Comparison of ENCODE assay signal across 17 mouse cellular contexts in the genomic region with DNA sequence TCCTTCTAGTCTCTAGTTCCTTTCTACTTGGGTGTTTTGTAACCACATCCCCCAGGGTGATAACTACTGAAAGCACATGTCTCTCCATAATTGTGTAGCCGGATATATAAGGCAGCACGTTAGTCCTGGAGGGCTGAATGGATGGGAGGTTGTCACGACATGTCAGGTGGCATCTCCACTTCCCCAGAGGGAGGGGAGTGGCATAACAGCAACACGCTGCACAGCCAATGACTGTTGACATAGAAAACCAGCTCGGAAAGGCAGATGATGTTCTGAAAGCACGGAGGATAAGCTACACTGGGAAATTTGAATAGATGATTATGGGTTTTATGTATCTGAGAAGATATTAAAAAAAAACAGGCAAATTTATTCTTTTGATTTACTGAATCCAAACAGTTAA.
DNase-seq lines count a peak whose midpoint lies in the region; ATAC-seq and TF ChIP-seq lines count a peak whose summit lies in the region.
"Had no signal": no experiment of that assay in that cellular context is flagged by ENCODE, and none has a peak within 500 bp of the region (broad histone marks: within the 10 kb centered on the region; RNA-seq: fewer than 3 reads in every experiment).

No protein-coding gene starts in this region.

- no peaks in the 10 kb centered on the region for H3K36me3 ChIP-seq in forebrain, embryonic 14.5 days (ENCODE audit: control insufficient read depth, insufficient read depth, low read length)
- no peaks in the 10 kb centered on the region for H3K36me3 ChIP-seq in forebrain, embryonic 13.5 days (ENCODE audit: poor library complexity, severe bottlenecking)
- H3K36me3 ChIP-seq in hindbrain, postnatal 0 days (ENCODE audit: insufficient read depth, low read length) = no peaks in the 10 kb centered on the region
- no peaks in the 10 kb centered on the region for H3K36me3 ChIP-seq in hindbrain, embryonic 10.5 days
- no peaks in the 10 kb centered on the region for H3K36me3 ChIP-seq in neural tube, embryonic 15.5 days
- H3K36me3 ChIP-seq: heart, embryonic 10.5 days had no signal

- no peaks in the 10 kb centered on the region for H3K27me3 ChIP-seq in forebrain, embryonic 14.5 days (replicated peaks; ENCODE audit: control insufficient read depth, insufficient read depth, low read length)
- no peaks in the 10 kb centered on the region for H3K27me3 ChIP-seq in forebrain, embryonic 13.5 days
- no peaks in the 10 kb centered on the region for H3K27me3 ChIP-seq in hindbrain, postnatal 0 days (ENCODE audit: insufficient read depth, low read length)
- no peaks in the 10 kb centered on the region for H3K27me3 ChIP-seq in hindbrain, embryonic 10.5 days (ENCODE audit: insufficient read depth, poor library complexity, severe bottlenecking)
- H3K27me3 ChIP-seq in neural tube, embryonic 15.5 days (replicated peaks) = no peaks in the 10 kb centered on the region

- TF ChIP-seq CTCF in hindbrain, postnatal 0 days (IDR thresholded peaks at IDR 0.05; ENCODE audit: low read depth) = no peak

- H3K4me2 ChIP-seq in forebrain, embryonic 14.5 days (ENCODE audit: low read length) = no peak overlapping the region
- H3K4me2 ChIP-seq in forebrain, embryonic 13.5 days = no peak overlapping the region
- 0 out of 2 replicates have a peak overlapping the region, but pooled peaks have one; percentile 3 for H3K4me2 ChIP-seq in hindbrain, postnatal 0 days (ENCODE audit: low read depth, low read length)
- 0 out of 2 replicates have a peak overlapping the region, but pooled peaks have one; percentile 1 for H3K4me2 ChIP-seq in neural tube, embryonic 15.5 days

- no peaks in the 10 kb centered on the region for H3K9me3 ChIP-seq in forebrain, embryonic 14.5 days (replicated peaks; ENCODE audit: control insufficient read depth, low read length)
- H3K9me3 ChIP-seq in forebrain, embryonic 13.5 days (replicated peaks) = no peaks in the 10 kb centered on the region
- H3K9me3 ChIP-seq in hindbrain, postnatal 0 days (ENCODE audit: low read length) = no peaks in the 10 kb centered on the region
- no peaks in the 10 kb centered on the region for H3K9me3 ChIP-seq in hindbrain, embryonic 10.5 days
- H3K9me3 ChIP-seq in neural tube, embryonic 15.5 days (replicated peaks) = no peaks in the 10 kb centered on the region
- H3K9me3 ChIP-seq: heart, embryonic 10.5 days had no signal

- ATAC-seq in forebrain, embryonic 14.5 days = no peak
- ATAC-seq in forebrain, embryonic 13.5 days = no peak
- ATAC-seq in hindbrain, postnatal 0 days = no peak
- ATAC-seq in neural tube, embryonic 15.5 days (ENCODE audit: low FRiP score) = no peak
- ATAC-seq: intestine, embryonic 16.5 days had no signal

- 0 out of 2 replicates have a peak, but pooled peaks cover 3% of the 10 kb centered on the region for H3K4me1 ChIP-seq in forebrain, embryonic 14.5 days (ENCODE audit: control insufficient read depth, insufficient read depth, low read length)
- peaks cover 18% of the 10 kb centered on the region for H3K4me1 ChIP-seq in forebrain, embryonic 13.5 days
- H3K4me1 ChIP-seq in hindbrain, postnatal 0 days (ENCODE audit: insufficient read depth, low read length) = no peaks in the 10 kb centered on the region
- 0 out of 2 replicates have a peak, but pooled peaks cover under 1% of the 10 kb centered on the region for H3K4me1 ChIP-seq in hindbrain, embryonic 10.5 days (replicated peaks)
- H3K4me1 ChIP-seq in neural tube, embryonic 15.5 days = peaks cover 11% of the 10 kb centered on the region

- peak; percentile 48 for DNase-seq in forebrain, embryonic 14.5 days (ENCODE audit: low spot score)
- DNase-seq in hindbrain, postnatal 0 days (ENCODE audit: low spot score) = no peak
- no peak for DNase-seq in hindbrain, embryonic 10.5 days (ENCODE audit: low spot score)
- no peak for DNase-seq in neural tube, embryonic 10.5 days (ENCODE audit: extremely low spot score, low spot score)
- DNase-seq in ovary, adult 18-20 months (ENCODE audit: low spot score) = no peak
- DNase-seq: adrenal gland, postnatal 10 days; cerebellum, adult 18-20 months; cerebellum, adult 9-11 months; cerebellum, postnatal 36 days; gastrocnemius, postnatal 10 days; heart, adult 18-20 months; heart, postnatal 10 days had no signal

- no peak overlapping the region for H3K27ac ChIP-seq in forebrain, embryonic 14.5 days (ENCODE audit: low read depth, low read length)
- H3K27ac ChIP-seq in forebrain, embryonic 13.5 days = no peak overlapping the region
- no peak overlapping the region for H3K27ac ChIP-seq in hindbrain, postnatal 0 days
- H3K27ac ChIP-seq in hindbrain, embryonic 10.5 days = no peak overlapping the region
- H3K27ac ChIP-seq in neural tube, embryonic 15.5 days (replicated peaks) = no peak overlapping the region
- H3K27ac ChIP-seq: heart, embryonic 10.5 days; hindbrain, embryonic 14.5 days had no signal

- H3K9ac ChIP-seq in forebrain, embryonic 14.5 days (ENCODE audit: low read length) = no peak overlapping the region
- no peak overlapping the region for H3K9ac ChIP-seq in forebrain, embryonic 13.5 days
- no peak overlapping the region for H3K9ac ChIP-seq in hindbrain, postnatal 0 days (replicated peaks; ENCODE audit: low read length)
- H3K9ac ChIP-seq in neural tube, embryonic 15.5 days (replicated peaks) = no peak overlapping the region
- H3K9ac ChIP-seq: hindbrain, embryonic 14.5 days had no signal

- no peak overlapping the region for H3K4me3 ChIP-seq in forebrain, embryonic 14.5 days (ENCODE audit: low read depth, low read length)
- no peak overlapping the region for H3K4me3 ChIP-seq in forebrain, embryonic 13.5 days
- H3K4me3 ChIP-seq in hindbrain, postnatal 0 days (ENCODE audit: low read length) = no peak overlapping the region
- no peak overlapping the region for H3K4me3 ChIP-seq in hindbrain, embryonic 10.5 days
- H3K4me3 ChIP-seq in neural tube, embryonic 15.5 days (replicated peaks) = no peak overlapping the region
- H3K4me3 ChIP-seq: heart, embryonic 10.5 days had no signal

- 43% methylated on average over 6 of the region's 6 CpGs for WGBS in forebrain, embryonic 14.5 days
- 43% methylated on average over 6 of the region's 6 CpGs for WGBS in forebrain, embryonic 13.5 days
- WGBS in hindbrain, postnatal 0 days = 41% methylated on average over 6 of the region's 6 CpGs
- WGBS in hindbrain, embryonic 10.5 days = 74% methylated on average over 6 of the region's 6 CpGs
- 36% methylated on average over 6 of the region's 6 CpGs for WGBS in neural tube, embryonic 15.5 days

Comparison
In these comparisons a context has a peak if more than half of its experiments do, and no peak if none do; other contexts are left out.
1. H3K4me2 ChIP-seq: peak in hindbrain, postnatal 0 days (single experiment) and neural tube, embryonic 15.5 days (single experiment); none in forebrain, embryonic 14.5 days (single experiment) and forebrain, embryonic 13.5 days (single experiment).